Mouse (Mus musculus): ENCODE measurements around the gene Pcnx4.

- TF ChIP-seq EP300 (IDR thresholded peaks at IDR 0.05; ENCODE audit: insufficient read depth, low read depth, low read length) (no peak), CTCF (IDR thresholded peaks at IDR 0.05) (no peak)
Observed at GRCm38 (mm10) chr12:72532303-72532702, 3.9 kb upstream of the Pcnx4 start.
